Mouse (Mus musculus) CH12.LX (cell line): ENCODE data around the gene Rnf43. TPM values are rescaled to one million over a fixed set of nuclear protein-coding genes. Genes with fewer than 3 reads are reported as not detected.

ENCODE experiments used
- DNase-seq: peaks from one replicate; pipeline ENCODE4 v3.0.0-alpha.2; 2013; ENCODE audit errors: extremely low read depth
- H3K27ac ChIP-seq: 2 replicates; pipeline ENCODE4 v1.5.1; 2012; ENCODE audit warnings: low read depth, mild to moderate bottlenecking, control low read depth, moderate library complexity; ENCODE audit not compliant: insufficient read depth
- H3K27me3 ChIP-seq: replicated peaks from 2 replicates; pipeline ENCODE3; 2012; ENCODE audit warnings: inconsistent platforms
- H3K36me3 ChIP-seq, 2 experiments: replicated peaks in 1 of 2; 2 replicates each; pipeline versions ENCODE3 to v1.6.1; 2012; ENCODE audit warnings: inconsistent platforms in 1 of 2, low read length in 1 of 2, mild to moderate bottlenecking in 1 of 2, mixed read lengths in 1 of 2, moderate library complexity in 1 of 2; ENCODE audit not compliant: control insufficient read depth in 1 of 2, insufficient read depth in 1 of 2
- H3K4me1 ChIP-seq, 2 experiments: 2 replicates each; pipeline ENCODE4 v1.6.1; 2012; ENCODE audit warnings: inconsistent platforms in 1 of 2, moderate library complexity in 1 of 2; ENCODE audit not compliant: insufficient read depth in 2 of 2, control insufficient read depth in 1 of 2
- H3K4me2 ChIP-seq: 2 replicates; pipeline ENCODE4 v1.6.1; 2012; ENCODE audit warnings: low read depth, mild to moderate bottlenecking, control low read depth; ENCODE audit not compliant: poor library complexity, insufficient read depth, severe bottlenecking
- H3K4me3 ChIP-seq, 3 experiments: fragments of 150-350 bp in 1 of 3; sonication (generic) in 1 of 3; replicated peaks in 1 of 3; 2 replicates each; pipeline versions ENCODE3 to v1.5.1; 2011 to 2012; ENCODE audit warnings: low read depth in 2 of 3, low read length in 2 of 3, mild to moderate bottlenecking in 2 of 3, moderate library complexity in 2 of 3, control low read depth in 1 of 3, improper control_type of control experiment in 1 of 3, inconsistent platforms in 1 of 3, mixed read lengths in 1 of 3; ENCODE audit not compliant: poor library complexity in 1 of 3
- H3K79me2 ChIP-seq: replicated peaks from 2 replicates; pipeline ENCODE4 v1.6.1; 2012; ENCODE audit warnings: mild to moderate bottlenecking, moderate library complexity; ENCODE audit not compliant: control insufficient read depth, poor library complexity, insufficient read depth, severe bottlenecking; ENCODE audit errors: extremely low read depth
- H3K9ac ChIP-seq: 2 replicates; pipeline ENCODE4 v1.6.1; 2012; ENCODE audit warnings: low read depth, mild to moderate bottlenecking, control low read depth, moderate library complexity; ENCODE audit not compliant: insufficient read depth
- H3K9me3 ChIP-seq: replicated peaks from 2 replicates; pipeline ENCODE3; 2012; ENCODE audit warnings: low read length, inconsistent platforms, mixed read lengths
- ELF1 ChIP-seq: IDR thresholded peaks from 2 replicates; pipeline ENCODE4 v1.6.1; 2014; ENCODE audit warnings: low read depth, mild to moderate bottlenecking, inconsistent platforms, low read length, improper control_type of control experiment
- EP300 ChIP-seq: IDR thresholded peaks from 2 replicates; pipeline ENCODE4 v1.6.1; 2011; ENCODE audit warnings: low read length, improper control_type of control experiment
- JUND ChIP-seq: conservative IDR thresholded peaks from 2 replicates; pipeline ENCODE4 v1.6.1; 2011; ENCODE audit warnings: low read depth, low read length, improper control_type of control experiment
- MAFK ChIP-seq: IDR thresholded peaks from 2 replicates; pipeline ENCODE4 v1.6.1; 2011; ENCODE audit warnings: low read length, improper control_type of control experiment; ENCODE audit not compliant: insufficient replicate concordance
- MYC ChIP-seq: IDR thresholded peaks from 2 replicates; pipeline ENCODE4 v1.6.1; 2011; ENCODE audit warnings: low read depth, mild to moderate bottlenecking, improper control_type of control experiment, low read length
- PAX5 ChIP-seq: IDR thresholded peaks from 2 replicates; pipeline ENCODE4 v1.6.1; 2012; ENCODE audit warnings: low read length, inconsistent platforms, mixed read lengths
- POLR2A ChIP-seq: IDR thresholded peaks from 2 replicates; pipeline ENCODE4 v1.6.1; 2011; ENCODE audit warnings: low read depth, mild to moderate bottlenecking, improper control_type of control experiment, low read length
- TBP ChIP-seq: conservative IDR thresholded peaks from 2 replicates; pipeline ENCODE4 v1.6.1; 2011; ENCODE audit warnings: low read depth, low read length, improper control_type of control experiment
- USF2 ChIP-seq: conservative IDR thresholded peaks from 2 replicates; pipeline ENCODE4 v1.6.1; 2011; ENCODE audit warnings: low read depth, low read length, improper control_type of control experiment
- ZC3H11A ChIP-seq: IDR thresholded peaks from 2 replicates; pipeline ENCODE4 v1.6.1; 2012; ENCODE audit warnings: low read depth, mild to moderate bottlenecking, inconsistent platforms, low read length, improper control_type of control experiment
- ZMIZ1 ChIP-seq: IDR thresholded peaks from 2 replicates; pipeline ENCODE4 v1.6.1; 2012; ENCODE audit warnings: low read depth, mild to moderate bottlenecking, inconsistent platforms, low read length, improper control_type of control experiment
- dilution Hi-C: fragments of 300-500 bp; cut with MboI; formaldehyde crosslinking; loops from 2 replicates; pipeline ENCODE4 v1.14.3; 2020; ENCODE audit warnings: low sequenced_read_pairs; ENCODE audit not compliant: extremely low pct_unique_long_range_greater_than_20kb, extremely low pct_ligation_motif_present
- in situ Hi-C: fragments of 300-500 bp; cut with MboI; formaldehyde crosslinking; loops from 3 replicates; pipeline ENCODE4 v1.14.3; 2019; ENCODE audit warnings: low sequenced_read_pairs, low pct_ligation_motif_present, low pct_unique_long_range_greater_than_20kb, mixed read lengths
- polyA plus RNA-seq: library from polyadenylated mRNA; unstranded; fragments of >175 nt; gene quantifications from 2 replicates; pipeline ENCODE4 v1.2.1, GENCODE M21; 2012; ENCODE audit warnings: low read depth; ENCODE audit not compliant: insufficient read length
- total RNA-seq, 2 experiments: library from RNA; depleted of rRNA; stranded (reverse); fragments of 300-350 nt in 1 of 2; fragments of >200 nt in 1 of 2; gene quantifications; 2 replicates each; pipeline ENCODE4 v1.2.3; 2012 to 2014

Gene Rnf43
- total and polyA plus RNA-seq, 3 experiments: 12.2 to 27.7 (median 26.3) TPM

GRCm38 (mm10) chr11:87757001-87757954 lies 94.8 kb downstream of the Rnf43 start:
- Histone ChIP-seq H3K9me3 (no peaks in the 10 kb centered on the region), H3K9ac (peak overlapping the region; percentile 98), H3K79me2 (peaks cover 34% of the 10 kb centered on the region), H3K36me3 (peaks cover 21 to 25% of the 10 kb centered on the region in 2 experiments), H3K4me3 (peak overlapping the region; percentile 66 to 89 (median 81)), H3K4me2 (peak overlapping the region; percentile 22), H3K4me1 (peaks cover 26 to 65% of the 10 kb centered on the region in 2 experiments), H3K27ac (peak overlapping the region; percentile 99), H3K27me3 (no peaks in the 10 kb centered on the region)
- in situ Hi-C loops: no loop called here
- TF ChIP-seq POLR2A: peak; percentile 72
- peak; percentile 51; the same call in 1 of the 2 replicates for TF ChIP-seq TBP
- no peak for TF ChIP-seq MYC
- TF ChIP-seq ELF1: no peak
- dilution Hi-C loops: no loop called here
- DNase-seq: peak; percentile 75

GRCm38 (mm10) chr11:87758161-87758911 lies 95.8 kb downstream of the Rnf43 start:
- peak overlapping the region; percentile 99 for H3K27ac ChIP-seq
- TF ChIP-seq POLR2A (peak; percentile 84), EP300 (no peak), ZC3H11A (no peak), USF2 (peak; percentile 70; the same call in 1 of the 2 replicates), PAX5 (no peak), ZMIZ1 (no peak), MAFK (no peak), JUND (no peak), TBP (peak; percentile 45; the same call in 1 of the 2 replicates)
- in situ Hi-C loops: no loop called here
- H3K4me3 ChIP-seq: peak overlapping the region; percentile 17 to 89 (median 81)
- H3K4me1 ChIP-seq: peaks cover 22 to 56% of the 10 kb centered on the region in 2 experiments
- peaks cover 21 to 35% of the 10 kb centered on the region in 2 experiments for H3K36me3 ChIP-seq
- H3K9ac ChIP-seq: peak overlapping the region; percentile 98
- H3K9me3 ChIP-seq: peaks cover 1% of the 10 kb centered on the region
- H3K4me2 ChIP-seq: peak overlapping the region; percentile 22
- peak; percentile 95 for DNase-seq
- H3K79me2 ChIP-seq: peaks cover 30% of the 10 kb centered on the region
- dilution Hi-C loops: no loop called here
- no peaks in the 10 kb centered on the region for H3K27me3 ChIP-seq
